Mouse (Mus musculus) adrenal gland (tissue): Measurements from ENCODE around the gene Pias4.
"Not testable (repeated sequence)": the region's sequence is repeated elsewhere in the genome, so short reads cannot be mapped to it uniquely, and the experiment has no call there.

Experiments used
- intact Hi-C: fragments of 180-260 bp; cut with DNase I; formaldehyde crosslinking; loops from one replicate; pipeline ENCODE4 v1.15.1; 2025

Gene Pias4

DNA sequence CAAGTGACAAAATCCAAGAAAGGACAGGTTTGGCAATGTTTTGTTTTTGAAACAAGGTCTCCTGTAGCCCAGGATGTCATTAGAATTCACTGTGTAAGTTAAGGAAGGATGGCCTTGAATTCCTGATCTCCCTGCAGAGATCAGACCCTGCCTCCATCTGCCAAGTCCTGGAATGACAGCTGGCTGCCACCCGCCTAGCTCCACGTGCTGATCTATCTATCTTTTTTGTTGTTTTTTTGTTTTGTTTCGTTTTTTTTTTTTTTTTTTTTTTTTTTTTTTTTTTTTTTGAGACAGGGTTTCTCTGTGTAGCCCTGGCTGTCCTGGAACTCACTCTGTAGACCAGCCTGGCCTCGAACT is 7.6 kb upstream of the Pias4 start:
- intact Hi-C loops: loop anchor here (5.0 kb wide), 1 partner anchor 38 kb away; the partner anchor contains the start of gene Zbtb7a

GRCm38 (mm10) chr10:81174617-81175344 is 7.1 kb upstream of the Pias4 start:
- intact Hi-C loops: loop anchor here (5.0 kb wide), 1 partner anchor 37 kb away; the partner anchor contains the start of gene Zbtb7a

DNA sequence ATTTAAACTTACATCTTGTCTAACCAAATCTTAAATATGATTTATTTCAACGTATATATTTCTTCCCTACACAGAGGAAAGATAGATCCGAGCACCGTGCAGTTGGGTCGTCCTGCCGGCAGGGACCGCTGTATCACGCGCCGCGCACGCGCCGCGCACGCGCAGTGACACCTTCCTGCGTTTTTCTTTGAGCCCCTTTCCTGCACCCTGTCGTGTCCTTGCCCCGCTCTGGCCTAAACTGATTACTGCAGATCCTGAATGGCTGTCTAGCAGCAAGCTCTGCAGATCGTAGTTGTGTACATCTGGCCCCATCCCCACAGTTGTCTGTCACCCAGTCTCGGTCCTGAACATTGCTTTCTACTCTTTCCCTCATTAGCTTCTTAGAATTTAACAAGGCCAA is 5.4 kb upstream of the Pias4 start:
- intact Hi-C loops: no loop called here

- intact Hi-C loops: not testable (repeated sequence)
These were observed 1.7 kb upstream of the Pias4 start for GRCm38 (mm10) chr10:81169411-81169900.

- intact Hi-C loops: no loop called here
These were observed 960 bp upstream of the Pias4 start for GRCm38 (mm10) chr10:81168521-81169244.

DNA sequence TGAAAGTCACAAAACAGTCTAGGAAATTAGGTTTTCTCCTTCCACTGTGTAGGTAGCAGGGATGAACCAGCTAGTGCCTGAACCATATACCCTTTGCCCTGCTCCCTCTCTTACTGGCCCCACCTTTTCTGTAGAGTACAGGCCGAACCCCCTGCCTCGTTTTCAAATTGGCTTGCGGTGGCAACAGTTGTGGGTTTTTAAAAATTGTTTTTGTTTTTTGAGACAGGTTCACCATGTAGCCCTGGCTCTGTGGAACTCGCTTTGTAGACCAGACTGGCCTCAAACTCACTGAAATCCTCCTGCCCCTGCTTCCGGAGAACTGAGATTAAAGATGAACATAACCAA is 336 bp upstream of the Pias4 start:
- intact Hi-C loops: no loop called here

DNA sequence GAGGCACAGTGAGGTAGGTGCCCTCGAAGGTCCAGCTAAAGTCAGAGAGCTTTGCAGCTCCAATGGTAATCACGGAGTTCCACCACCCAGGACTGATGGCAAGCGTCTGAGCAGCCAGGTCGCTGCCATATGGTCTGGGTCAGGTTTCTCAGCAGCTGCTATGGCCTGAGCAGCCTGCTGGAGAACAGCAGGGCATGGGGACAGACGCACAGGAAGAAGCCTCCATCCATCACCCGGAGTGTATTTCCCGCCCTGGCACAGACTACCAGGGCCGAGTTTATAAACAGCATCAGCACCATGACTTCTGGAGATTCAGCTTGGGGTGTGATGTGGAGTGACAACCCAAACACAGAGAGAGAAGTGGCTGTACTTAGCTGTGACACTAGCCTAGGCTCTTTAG is 2.6 kb downstream of the Pias4 start:
- intact Hi-C loops: no loop called here

DNA sequence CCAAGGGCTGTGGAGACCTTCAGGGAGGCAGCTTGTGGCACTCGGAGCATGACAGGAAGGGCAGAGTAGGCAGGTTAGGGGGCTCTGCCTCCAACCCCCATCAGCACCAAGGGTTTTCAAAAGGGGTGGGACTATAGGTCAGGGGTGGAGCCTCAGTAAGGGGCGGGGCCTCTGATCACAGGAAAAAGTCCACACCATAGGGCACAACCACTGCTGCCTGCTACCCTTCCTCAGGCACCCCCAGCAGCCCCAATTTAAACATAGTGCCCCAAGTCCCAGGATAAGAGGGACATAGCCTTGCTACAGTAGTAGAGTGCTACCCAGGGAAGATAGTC is 5.4 kb downstream of the Pias4 start:
- intact Hi-C loops: no loop called here

DNA sequence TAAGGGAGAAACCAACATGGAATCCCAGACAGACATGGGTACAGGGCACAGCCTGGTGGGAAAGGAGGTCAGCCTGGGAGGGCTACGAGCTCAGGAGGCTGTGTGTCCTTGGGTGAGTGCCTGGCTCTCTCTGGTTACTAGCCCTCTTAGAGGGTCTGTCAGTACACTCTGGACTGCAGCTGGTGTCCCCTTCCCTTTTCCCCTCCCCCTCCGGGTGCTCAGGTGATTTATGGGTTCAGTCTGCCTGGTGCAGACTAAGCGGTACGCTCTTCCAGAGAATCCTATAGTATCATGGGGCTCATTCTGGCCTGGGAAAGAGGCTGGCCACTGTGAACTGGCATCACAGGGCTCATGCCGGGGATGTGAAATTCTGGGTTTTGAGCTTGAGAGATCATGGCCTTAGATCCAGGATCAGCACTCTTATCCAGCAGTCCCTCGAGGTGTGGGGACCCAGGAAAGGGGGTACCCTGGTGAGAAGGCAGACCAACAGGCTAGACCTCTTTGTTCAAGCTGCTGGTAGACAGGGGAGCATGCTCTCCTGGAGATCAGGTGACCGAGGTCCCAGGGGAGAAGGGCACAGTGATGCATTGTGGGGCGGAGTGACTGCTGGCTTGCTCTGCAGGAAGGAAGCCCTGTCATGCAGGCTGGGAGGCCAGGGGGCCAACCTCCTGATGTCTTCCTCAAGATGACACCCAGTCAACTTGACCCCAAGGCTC is 6.0 kb downstream of the Pias4 start:
- intact Hi-C loops: no loop called here

DNA sequence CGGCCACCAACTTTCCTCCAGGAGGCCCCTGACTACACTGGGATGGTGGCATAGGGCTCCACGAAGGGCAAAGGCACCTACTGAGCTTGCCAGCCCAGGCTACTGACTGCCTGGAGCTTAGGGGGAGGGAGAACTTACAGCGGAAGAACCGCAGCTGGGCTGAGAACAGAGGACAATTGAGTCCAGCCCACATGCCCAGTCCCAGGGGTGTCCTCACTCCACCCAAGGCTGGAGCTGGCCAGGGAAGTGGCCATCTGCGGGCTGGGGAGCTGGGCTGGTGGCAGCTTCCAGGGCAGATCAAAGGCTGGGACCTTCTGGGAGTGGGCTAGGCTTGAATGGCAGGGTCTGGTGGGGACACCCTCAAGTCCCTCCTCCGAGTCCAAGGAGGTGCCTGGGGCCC is 13.0 kb downstream of the Pias4 start:
- intact Hi-C loops: no loop called here

GRCm38 (mm10) chr10:81154313-81154712 is 13.4 kb downstream of the Pias4 start:
- intact Hi-C loops: no loop called here

DNA sequence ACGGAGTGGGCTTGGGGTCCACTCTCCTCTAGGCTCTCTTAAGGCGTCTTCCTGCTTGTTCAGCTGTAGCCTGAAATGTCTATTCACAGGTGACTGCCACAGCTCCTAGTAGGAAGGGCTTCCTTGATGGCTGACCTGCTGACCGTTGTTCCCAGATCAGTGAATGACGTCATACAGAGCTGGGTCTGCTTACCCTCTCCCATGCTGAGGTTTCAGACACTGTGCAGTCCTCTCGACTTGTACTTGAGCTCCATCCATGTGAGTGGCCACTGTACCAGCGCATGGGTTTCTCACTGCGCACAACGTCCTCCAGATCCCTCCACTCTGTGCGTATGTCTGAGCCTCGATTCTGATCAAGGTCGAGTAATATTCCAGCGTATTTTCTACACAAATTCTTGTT is 15.1 kb downstream of the Pias4 start:
- intact Hi-C loops: no loop called here

DNA sequence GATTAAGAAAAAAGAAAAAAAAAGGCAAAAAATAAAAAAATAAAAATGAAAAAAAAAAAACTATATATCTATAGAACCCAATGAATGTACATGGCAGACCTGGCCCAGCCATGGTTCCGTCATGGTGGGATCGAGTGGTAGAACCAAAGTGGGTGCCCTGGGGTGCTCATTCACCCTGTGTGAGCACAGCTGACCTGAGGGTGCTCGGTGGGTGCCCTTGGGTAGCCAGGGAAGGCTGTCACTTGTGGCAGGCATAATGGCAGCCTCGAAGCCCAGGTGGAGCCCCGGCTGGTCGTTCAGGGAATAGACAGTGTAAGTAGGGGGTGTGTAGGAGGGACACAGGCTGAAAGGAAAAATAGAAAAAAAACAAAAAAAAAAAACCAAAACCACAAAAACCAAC is 16.5 kb downstream of the Pias4 start:
- intact Hi-C loops: no loop called here

DNA sequence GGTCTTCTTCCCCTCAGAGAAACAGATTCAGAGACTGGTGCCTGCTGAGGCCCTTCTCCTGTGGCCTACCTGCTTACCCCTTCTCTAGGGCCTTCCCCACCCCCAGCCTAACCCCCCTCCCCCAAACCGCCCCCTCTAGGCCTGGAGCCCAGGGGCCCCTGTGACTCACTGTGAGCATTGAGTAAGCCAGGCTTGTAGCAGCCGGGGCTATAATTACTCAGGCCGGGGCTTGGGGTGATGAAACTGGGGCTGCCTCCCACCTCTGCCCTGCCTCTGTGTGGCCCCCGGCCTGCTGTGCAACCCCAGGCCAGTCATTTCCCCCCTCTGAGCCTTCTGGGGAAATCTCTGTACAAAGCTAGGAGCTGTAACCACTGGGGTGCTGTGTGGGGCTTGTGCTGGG is 21.4 kb downstream of the Pias4 start:
- intact Hi-C loops: no loop called here

GRCm38 (mm10) chr10:81145778-81146177 is 21.9 kb downstream of the Pias4 start:
- intact Hi-C loops: no loop called here

DNA sequence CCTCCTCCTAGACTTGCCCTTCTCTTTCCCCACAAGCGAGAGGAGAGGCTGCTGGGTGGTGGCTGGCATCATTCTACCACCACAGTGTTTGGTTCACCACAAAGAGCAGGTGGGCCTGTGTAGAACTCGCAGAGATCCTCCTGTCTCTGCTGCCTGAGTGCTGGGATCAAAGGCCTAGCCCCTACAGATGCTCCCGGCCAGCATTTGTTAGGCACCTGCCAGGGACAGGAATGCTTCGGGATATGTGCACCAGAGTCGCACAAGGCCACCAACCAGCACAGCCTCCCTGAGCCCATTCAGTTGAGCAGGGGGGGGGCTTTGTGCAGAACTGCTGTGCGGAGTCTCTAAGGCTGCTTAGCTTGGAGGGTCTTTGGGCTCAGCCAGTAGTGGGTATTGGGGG is 22.4 kb downstream of the Pias4 start:
- intact Hi-C loops: no loop called here

DNA sequence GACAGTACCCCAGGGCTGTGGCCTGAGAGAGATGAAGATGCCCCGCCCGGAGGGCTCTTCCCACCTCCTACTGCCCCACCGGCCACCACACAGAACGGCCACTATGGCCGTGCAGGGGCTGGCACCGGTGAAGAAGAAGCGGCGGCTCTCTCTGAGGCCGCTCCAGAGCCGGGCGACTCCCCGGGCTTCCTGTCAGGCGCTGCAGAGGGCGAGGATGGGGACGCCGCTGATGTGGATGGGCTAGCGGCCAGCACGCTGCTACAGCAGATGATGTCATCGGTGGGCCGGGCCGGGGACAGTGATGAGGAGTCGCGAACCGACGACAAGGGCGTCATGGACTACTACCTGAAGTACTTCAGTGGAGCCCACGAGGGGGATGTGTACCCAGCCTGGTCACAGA is 23.1 kb downstream of the Pias4 start:
- intact Hi-C loops: no loop called here

DNA sequence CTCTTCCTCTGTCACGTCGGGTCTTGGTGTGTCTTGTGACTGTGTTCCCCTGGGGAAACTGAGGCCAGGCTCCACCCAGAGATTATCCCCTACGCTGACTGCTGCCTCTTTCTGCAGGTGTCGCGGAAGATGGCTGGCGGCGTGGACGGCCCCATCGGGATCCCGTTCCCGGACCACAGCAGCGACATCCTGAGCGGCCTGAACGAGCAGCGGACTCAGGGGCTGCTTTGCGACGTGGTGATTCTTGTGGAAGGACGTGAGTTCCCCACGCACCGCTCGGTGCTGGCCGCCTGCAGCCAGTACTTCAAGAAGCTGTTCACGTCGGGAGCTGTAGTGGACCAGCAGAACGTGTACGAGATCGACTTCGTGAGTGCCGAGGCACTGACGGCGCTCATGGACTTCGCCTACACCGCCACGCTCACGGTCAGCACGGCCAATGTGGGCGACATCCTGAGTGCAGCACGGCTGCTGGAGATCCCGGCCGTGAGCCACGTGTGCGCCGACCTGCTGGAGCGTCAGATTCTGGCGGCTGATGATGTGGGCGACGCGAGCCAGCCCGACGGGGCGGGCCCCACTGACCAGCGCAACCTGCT is 23.8 kb downstream of the Pias4 start:
- intact Hi-C loops: no loop called here

DNA sequence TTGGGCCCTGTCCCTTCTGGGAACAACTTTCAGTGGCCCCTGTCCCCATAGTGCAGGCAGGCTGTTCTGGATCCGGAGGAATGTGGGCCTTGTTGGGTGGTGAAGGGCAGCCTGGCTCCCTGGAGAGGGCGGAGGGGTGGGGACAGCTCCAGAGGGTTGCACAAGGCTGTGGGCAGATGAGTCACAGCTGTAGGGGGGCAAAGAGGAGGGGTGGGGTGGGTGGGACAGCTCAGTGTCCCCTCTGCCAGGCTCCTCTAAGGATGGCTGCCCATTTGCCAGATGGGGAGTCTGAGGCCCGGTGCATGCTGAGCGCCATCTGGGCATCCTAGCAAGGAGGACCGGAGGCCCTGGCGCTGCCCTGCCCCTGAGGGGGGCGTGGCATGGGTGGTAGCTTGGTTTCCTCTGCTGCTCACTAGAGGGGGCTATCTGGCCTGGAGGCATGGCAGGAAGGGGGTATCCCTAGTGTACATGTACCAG is 24.5 kb downstream of the Pias4 start:
- intact Hi-C loops: no loop called here

GRCm38 (mm10) chr10:81142551-81142981 is 25.2 kb downstream of the Pias4 start:
- intact Hi-C loops: no loop called here

GRCm38 (mm10) chr10:81141455-81142210 is 26.1 kb downstream of the Pias4 start:
- intact Hi-C loops: no loop called here
